Mouse (Mus musculus): ENCODE data around the gene Ceacam16. TPM values are rescaled to one million over a fixed set of nuclear protein-coding genes. Genes with fewer than 3 reads are reported as not detected.

Gene Ceacam16
- not detected for total RNA-seq (2021)
- long read RNA-seq, experiment 1: 0 reads
- long read RNA-seq, experiment 2: 0 reads

DNA sequence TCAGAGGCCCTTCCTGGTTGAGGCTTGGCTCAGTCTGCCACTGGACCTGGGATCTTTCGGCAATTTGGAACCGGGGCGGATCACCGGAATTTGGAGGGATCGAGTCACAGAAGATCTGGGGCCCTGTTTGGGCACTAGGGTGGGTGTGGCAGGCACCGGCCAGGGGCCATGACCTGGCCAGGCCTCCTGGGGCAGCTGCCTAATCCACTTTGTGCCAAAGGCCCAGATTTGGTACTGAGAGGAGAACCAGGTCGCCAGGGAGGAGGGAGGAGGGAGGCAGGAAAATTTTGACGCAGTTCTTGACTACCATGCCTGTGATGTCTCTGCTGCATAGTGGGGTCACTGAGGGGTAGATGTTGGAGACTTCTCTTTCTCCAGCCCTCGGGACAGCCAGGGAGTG lies at the start of gene Ceacam16:
Gene Ceacam16, minus strand, starts transcription at position 101 of the 400 bp plus-strand sequence.
- DNase-seq: no peak

DNA sequence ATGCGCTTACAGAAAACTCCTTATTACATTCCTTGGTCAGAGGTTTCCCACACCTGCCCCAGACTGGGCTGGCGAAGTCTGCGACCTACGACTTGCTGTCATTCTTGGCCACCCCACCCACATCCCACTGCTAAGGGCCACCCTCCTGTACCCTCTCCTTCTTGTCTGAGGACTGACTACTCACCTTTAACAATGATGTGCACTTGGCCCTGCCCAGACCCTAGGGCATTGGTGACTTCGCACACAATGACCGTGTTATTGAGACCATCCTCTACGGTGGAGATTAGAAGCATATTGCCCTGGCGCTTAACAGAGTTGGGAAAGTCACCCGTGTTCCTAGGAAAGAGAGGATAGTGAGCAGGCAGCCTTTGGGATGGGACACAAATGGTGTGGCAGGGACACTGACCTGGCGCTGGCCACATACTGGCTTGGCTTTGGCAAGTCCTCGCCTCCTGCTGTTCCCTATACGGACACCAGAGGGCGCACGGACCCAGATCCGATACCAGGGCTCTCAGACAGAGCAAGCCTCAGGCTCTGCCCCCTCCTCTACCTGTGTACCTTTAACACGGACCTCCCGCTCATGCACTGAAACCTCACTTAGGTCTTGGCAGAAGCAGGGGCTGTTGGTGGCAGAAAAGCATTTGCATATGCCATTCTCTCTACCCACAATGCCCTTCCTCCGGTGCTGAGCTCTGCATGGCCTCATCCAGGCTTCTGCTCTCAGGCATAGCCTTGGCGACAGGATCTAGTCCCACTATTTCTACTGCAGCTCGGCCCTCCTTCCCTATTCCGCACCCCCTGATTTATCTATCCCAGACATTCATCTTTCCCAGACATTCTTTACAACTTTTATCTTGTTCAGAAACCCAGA lies 49.6 kb upstream of the Ceacam16 start:
- DNase-seq: peak; percentile 65

DNA sequence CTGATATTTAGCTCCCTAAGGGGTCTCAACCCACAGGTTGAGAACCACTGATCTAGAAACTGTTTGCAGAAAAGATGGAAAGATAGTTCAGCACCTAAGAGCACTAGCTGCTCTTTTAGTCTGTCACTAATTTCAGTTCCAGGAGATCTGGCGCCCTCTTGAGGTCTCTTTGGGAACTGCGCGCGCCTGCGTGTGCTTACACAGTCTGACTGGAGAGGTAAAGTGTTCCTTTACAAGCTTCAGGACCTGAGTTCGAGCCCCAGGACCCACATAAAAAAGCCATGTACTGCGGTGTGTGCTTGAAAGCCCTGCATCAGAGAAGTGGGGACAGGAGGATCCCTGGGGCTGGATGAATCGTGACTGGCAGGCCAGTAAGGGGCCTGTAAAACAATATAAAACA lies 28.8 kb upstream of the Ceacam16 start:
- no peak for DNase-seq

DNA sequence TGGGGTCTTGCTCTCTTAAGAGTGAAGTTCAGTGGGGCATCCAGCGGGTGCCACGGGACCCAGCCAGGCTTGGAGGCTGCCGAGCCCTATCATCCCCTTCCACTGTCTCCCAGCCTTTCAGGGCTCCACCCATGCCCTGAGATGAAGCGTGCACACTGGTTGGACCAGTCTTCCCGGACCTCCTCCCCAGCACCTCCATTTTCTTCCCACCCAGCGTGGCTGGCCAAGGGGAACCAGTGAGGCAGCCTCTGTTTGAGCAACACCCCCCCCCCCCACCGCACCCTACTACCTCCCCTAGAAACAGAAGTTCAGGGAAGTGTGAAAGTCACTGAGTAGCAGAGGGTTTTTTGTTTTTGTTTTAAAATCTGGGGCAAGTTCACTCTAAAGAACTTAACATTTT lies 26.8 kb upstream of the Ceacam16 start, which contains the start of gene Ceacam19:
Gene Ceacam19, minus strand, starts transcription at position 117 of the 400 bp plus-strand sequence.
- DNase-seq: no peak

DNA sequence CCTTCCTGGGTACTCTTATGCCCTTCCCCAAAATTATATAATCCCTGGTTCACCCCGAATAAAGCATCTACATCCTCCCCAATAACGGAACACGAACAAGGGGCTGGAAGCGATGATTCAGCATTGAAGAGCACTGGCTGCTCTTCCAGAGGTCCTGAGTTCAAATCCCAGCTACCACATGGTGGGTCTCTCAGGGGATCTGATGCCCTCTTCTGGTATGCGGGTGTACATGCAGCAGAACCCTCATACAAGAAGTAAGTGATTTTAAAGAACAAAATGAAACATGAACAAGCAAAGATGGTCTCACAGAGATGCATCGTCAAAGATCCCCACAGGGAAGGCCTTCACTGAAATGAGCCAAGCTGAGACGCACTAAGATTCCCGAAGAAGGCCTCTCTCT lies 19.7 kb upstream of the Ceacam16 start:
- no peak for DNase-seq

DNA sequence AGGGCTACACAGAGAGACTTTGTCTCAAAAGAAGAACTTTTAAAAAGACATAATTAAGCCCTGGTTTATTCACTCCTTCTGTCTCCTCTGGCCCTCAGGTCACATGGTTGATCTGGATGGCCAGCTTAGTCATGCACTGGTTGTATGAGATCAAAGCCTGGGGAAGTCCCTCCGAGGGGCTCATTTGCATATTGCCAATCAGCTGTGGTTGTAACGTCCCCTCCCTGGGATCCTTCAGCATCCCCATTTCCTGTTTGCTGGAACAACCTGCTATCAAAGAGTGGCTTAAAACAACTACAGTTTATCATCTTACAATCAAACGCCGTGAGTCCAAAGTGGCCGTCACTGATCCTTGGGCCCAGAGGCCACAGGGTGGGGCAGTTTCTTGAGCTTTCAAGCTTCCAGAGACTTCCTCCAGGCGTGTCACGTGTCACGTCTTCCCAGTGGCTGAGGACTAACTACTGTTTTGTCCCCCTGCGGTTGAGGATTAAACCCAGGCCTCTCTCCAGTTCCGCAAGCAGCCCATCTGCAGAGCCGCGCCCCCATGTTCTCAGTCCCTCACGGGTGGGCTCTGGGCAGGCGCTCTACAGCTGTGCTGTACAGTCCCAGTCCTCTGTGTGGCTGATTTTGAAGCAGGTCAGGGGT lies 15.8 kb upstream of the Ceacam16 start:
- DNase-seq: no peak

DNA sequence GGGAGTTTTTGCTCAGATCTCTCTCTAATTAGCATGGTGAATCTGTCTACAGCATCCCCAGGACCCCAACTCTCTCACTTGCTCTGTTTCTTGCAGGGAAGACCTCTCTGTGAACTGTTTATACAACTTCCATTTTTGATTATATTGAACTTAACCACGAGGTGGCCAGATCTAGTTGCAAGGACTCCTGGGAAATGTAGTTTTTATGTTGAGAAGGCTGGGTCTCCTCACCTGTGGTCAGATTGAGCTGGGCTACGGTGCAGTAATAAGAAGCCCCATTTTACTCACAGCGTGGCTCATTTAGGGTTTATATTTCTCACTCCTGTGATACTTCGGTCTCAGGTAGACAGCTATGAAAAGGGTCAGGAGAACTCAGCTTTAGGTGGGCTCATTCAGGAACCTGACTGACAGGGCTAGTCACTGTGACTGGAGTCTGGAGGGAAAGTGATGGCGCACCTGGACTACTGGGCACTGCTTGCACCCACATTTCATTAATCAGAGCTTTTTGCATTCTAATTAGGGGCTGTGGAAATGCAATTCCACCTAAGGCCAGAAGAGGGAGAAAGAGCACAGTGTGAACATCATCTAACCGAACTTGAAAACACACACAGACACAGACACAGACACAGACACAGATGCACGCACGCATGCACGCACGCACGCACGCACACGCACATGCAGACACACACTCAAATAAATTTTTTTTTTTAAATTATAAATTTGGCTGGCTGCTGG lies 15.0 kb upstream of the Ceacam16 start:
- DNase-seq: no peak

DNA sequence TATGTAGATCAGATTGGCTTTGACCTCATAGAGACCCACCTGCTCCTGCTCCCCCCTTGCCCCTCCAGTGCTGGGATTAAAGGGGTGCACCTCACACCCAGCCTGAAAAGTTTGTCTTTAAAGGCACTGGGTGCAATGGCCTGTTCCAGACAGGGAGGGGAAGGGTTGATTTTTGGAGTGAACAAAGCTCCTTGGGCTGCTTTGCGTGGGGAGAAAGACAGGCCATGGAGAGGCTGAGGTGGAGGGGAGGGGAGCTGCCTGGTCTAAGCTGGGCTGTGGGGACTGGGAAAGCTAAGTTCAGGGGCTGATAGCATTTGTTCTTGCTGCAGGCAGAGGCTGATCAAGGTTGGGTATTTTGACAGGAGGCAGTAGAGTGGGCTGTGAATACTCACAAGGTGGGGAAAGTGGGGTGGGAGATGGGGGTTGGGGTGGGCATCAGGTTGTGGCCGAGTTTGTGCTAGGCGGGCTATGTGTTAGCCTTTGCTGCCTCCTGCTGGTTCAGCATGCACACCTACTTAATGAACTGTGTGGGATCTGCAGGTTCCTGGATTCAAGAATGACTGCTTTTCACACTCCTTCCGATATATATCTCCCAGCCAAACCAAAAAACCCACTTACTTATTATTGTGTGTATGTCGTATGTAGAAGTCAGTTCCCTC lies 11.0 kb upstream of the Ceacam16 start:
- no peak for DNase-seq

DNA sequence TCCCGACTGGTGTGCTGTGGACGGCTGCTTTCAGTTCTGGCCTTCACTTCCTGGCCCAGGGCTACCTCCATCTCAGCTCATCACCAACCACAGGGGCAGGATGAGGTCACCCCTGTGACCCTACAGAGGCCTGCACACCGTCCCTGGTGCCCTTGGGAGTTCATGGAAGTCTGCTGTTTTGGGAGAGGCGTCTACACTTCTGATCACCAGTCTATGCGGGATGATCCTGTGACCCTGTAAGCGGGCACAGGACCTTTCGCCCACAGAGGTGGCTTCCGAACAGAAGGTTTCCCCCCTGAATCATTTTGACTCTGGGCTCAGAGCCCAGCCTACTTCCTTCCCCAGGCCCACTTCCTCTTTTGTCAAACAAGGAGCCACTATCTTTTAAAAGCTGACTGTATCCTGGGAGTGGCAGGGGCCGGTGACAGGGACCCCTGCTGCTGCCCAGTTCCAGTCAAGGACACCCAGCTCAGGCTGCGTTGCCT lies 10.1 kb upstream of the Ceacam16 start:
- DNase-seq: no peak

DNA sequence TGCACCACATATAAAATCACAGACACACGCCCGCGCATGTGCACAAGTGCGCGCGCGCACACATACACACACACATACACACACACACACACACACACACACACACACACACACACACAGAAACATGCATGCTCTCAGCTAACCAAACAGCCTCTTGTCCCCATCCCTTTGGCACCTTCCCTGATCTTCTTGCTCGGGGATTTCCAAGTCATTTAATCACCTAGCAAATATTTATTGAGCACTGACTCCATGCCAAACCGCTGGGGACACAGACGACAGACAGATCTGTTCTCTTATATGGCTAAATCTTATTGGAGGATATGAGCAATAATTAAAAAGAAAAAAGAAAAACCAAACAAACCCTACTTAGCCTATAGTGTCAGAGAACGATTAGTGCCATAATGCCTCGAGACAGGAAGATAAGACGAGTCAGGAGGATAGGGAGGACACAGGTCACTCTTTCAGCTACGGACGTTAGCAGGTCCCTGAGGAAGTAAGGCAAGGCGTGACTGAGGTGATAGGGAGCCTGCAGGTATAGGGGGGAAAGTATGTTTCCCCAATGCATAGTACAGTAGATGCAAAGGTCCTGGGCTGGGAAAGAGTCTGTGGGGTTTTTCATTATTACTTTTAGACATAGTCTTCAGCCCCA lies 6.8 kb upstream of the Ceacam16 start:
- DNase-seq: no peak

DNA sequence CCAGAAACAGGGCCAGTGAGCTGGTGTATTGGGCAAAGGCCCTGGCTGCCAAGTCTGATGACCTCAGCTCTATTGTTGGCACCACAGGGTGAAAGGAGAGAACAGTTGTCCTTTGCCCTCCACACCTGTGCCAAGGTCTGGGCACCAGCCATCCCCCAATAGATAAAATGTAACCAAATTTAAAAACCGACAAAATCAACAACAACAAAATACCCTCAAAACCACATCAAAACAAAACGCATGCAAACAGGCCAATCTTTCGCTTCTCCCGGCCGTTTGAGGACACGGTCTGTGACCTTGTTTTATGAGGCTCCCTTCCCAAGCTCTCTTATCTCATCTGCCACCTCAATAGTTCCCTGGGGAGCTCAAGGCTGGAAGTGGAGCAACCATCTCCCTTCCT lies 5.4 kb upstream of the Ceacam16 start:
- no peak for DNase-seq

DNA sequence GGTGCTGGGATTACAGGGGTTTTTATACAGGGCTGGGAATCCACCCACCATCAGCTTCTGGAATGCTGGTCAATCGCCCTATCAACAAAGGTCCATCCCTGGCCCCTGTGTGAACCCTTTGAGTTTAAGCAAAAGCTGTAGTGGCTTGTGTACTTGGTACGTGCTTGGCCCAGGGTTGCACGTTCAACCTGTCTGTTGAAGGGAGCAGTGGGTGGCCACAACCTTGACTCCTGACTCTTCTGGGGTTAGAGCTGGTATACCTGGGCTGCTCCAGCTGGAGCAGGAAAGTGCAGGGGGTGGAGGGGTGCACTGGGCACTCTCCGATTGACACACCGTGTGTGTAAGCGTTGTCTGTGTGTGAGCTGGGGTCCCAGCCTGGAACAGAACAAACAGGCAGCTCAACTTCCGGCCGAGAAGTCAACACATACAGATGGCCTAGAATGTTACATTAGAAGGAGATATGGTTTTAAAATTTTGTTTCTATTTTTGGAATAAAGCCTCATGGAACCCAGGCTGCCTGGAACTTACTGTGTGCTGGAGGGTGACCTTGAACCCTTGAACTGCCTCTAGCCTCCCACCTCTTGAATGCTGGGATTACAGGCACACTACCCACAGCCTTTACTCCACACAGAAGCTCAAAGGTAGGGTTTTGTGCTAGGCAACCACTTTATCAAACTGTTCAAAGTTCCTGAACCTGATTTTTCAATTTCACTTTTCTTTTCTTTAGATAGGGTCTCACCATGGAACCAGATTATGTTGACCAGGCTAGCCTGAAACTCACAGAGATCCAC lies 4.3 kb upstream of the Ceacam16 start:
- no peak for DNase-seq

DNA sequence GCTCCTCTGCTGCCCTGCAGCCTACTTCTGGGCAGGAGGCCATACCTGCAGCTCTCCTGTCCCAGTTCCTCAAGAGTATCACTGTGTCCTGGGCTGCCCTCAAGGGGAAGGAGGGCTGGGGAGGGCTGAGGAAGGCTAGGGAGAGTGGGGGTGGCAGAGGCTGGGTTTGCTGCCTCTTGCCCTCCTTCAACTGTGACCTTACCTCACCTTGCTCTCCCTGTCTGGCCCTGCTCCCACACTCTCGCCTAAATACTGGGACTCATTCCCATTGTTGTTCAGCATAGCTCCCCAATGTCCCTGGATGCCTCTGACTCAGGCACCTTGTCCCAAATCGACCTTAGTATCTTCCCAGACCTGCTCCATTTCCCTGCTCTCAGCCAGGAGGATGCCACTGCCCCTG lies 3.1 kb upstream of the Ceacam16 start:
- no peak for DNase-seq

DNA sequence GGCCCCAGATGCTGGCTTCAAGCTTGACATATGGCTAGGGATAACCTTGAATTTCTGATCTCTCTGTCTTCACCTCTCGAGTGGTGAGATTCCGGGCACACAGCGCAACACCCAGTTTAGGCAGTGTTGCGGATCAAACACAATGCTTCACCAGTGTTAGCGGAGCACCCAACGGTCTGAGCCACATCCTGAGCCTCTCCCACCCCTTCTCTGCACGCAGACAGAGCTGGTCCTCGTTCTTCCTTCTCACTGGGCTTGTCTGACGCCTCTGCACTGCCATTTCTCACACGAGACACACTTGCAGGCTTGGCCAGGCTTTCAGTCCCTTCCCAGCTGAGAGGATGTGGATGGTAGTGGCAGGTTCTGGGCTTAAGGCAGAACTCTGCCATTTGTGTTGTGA lies 1.4 kb downstream of the Ceacam16 start:
- DNase-seq: no peak

DNA sequence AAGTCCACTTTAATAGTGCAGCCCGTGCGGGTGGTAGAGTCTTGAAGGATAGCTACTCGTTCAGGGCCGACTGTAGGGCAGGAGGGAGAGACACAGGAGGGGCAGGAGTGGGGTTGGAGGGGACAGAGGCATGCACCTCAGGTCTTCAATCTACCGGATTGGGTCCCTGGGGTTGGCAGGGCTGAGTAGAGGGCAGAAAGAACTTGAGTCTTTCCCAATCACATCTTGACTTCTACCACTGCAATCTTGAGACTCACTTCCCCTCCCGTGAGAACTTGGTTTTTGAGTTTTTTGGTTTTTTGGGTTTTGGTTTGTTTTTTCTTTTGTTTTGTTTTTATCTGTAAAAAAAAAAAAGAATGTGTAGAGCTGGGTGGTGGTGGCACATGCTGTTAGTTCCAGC lies 4.8 kb downstream of the Ceacam16 start:
- no peak for DNase-seq

DNA sequence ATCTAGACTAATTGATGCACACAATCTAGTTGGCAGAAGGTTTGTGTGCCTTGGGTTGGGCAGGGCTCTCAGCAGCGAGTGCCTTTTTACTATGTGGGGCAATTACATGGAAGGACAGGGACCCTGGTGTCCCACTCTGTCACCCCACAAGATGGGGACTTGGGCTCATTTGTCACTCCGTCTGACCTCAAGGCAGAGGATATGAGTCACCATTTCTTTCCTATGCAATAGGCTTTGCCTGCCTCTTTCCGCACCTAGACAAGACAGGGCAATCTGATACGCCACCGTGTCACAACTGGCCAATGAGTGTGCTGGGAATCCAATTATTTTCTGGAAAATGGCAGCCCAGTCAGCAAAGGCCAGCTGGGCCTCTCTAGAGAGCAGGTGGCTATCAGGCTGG lies 5.4 kb downstream of the Ceacam16 start:
- DNase-seq: no peak

DNA sequence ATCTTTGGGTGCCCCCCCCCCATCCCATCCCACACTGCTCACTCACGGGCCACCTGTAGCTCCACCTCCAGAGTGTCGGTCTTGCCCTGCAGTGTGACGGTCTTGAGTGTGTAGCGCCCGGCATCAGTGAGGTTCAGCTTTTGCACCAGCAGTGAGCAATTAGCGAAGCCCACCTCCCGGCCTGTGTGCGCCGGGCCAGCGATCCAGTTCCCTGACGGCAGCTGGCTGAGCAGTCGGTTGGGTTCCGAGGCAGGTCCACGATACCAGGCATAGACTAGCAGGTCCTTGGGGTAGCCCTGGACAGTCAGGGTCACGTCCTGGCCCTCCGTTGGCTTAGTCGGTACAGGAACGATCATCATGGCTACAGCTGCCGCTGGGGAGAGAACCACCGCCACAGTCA lies 7.6 kb downstream of the Ceacam16 start:
- no peak for DNase-seq

DNA sequence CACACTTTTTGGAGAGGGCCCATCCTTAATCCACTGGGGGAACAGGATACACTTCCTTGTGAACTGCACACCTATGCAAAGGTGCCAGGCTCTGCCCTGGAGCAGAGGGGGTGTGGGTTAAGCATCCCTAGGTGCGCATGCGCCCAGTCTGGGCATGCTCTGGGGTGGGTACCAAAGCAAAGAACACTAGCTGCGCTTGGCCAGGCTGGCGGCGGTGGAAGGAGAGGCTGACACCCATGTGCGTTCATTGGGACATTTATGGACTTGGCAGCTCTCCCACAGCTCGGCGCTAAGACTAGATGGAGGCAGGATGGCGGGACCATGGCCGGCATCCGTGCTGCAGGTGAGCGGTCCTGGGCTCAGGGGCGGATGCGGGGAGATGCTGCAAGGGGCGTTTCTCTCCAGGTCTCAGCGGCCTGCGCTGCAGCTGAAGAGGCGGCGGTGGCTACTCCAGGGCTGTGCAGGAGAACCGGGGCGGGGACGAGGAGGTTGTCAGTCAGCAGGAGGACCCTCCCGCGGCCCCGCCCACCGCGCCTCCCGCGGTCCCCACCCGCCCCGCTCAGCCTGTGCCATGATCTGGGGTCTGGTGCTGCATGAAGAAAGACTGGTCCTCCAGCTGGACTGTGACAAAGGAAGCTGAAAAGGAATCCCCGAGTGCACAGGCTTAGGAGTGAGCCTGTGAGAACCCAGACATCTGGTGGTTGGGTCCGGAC lies 9.1 kb downstream of the Ceacam16 start, which contains the start of gene Gm19345:
Gene Gm19345, plus strand, starts transcription at position 146 of the 713 bp plus-strand sequence.
- no peak for DNase-seq

DNA sequence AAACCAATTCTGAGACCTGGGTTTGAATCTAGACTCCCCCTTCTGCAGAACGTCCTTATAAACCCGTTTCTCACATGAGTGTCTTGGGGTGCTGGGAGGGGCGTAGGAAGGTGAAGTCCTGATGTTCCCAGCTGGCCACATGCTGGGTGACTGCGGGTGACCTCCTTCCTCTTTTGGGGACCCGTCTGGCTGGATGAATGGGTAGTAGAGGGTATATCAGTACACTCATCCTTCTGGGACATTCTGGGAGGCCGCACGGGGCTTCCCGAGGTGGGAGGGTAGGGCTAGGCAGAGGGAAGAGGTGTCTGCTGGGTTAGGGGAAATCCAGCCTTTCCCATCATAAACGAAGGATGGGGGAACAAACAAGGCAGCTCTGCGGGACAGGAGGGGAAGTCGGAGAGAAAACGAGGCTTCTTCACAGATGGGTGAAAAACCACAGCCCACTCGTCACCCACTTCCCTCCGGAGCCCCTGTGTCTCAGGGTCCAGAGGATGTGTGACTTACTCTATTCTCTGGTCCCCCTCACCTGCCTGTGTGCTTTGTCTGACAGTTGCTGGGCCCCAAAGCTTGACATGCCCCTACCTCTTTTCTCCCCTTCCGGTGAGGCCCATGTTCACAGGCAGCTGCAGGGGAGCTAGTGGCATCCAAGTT lies 16.5 kb downstream of the Ceacam16 start:
- DNase-seq: no peak

Data from gastrocnemius, postnatal 25 days (tissue).